Mouse (Mus musculus): ENCODE measurements around the gene Mid1.

The Mid1 gene

DNA sequence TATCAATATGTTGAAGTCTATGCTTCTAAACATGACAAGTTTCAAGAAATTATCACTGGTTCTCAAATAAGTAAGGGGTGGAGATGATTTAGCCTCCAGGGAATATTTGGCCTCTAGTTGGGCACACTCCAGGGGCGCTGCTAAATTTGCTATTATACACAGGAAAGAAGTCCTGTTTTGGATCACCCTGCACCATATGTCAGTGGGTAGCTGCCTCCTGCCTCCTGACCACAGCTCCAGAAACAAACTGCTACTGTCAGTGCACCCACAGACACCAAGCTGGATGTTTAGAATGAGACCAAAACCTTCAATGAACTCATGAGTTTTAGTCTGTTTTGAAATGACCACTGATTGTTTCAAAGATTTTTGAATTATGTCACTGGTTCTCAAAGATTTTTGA lies 128.7 kb downstream of the Mid1 start:
- no peak for DNase-seq (ENCODE audit: low read depth)

DNA sequence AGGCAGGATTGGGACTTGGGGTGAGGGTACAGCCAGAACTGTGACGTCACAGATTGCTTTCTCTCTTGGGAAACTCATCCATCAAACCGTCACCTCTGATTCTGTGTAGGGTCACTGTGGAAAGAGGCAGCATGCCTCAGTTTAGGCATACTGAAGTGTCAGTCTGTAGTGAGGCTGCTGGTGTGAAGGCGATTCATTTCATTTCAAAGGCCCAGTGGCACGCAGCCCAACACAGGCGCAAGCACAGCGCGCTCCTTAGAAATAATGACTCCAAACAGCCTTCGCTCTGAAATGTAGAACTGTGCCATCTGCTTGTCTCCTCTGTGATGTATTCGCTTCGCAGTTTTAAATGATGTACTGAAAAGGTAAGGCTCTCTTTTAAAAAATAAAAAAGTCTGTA lies 141.9 kb downstream of the Mid1 start:
- no peak for DNase-seq (ENCODE audit: low read depth)

DNA sequence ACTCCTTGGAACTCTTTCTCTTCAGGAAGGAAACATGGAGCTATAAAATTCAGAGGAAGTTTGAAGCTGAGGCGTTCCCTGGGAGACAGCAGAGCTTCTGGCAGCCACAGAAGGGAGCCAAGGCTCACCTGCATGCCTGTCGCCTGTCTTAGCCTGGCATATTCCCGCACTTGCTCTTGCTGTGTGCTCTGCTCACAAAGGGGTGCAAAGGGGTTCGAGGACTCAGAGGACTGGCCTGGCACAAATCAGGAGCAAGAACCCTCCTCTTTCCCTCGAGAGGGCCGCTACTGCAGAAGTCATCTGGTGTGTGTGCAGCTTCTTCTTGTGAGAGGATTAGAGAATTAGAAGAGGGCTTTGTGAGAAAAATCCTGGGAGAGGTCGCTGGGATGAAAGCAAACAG lies 142.7 kb downstream of the Mid1 start:
- no peak for DNase-seq (ENCODE audit: low read depth)

DNA sequence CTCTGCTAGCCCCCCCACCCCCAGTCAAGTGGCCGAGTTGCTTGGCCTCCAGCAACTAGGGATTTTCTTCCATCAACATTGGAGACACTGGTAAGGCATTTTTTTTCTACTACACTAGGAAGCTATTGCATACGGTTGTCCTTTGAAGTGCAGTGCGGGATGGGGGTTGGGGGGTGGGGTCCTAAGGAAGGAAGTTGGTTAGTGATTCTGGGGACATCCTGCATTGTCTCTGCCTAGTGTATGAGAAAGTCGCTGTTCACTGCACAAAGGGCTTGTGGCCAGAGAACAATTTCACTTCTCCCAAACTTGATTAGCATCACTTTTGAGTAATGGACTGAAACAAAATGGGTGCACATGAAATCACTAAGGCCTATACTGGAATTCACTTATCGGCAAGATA lies 143.1 kb downstream of the Mid1 start:
- no peak for DNase-seq (ENCODE audit: low read depth)

DNA sequence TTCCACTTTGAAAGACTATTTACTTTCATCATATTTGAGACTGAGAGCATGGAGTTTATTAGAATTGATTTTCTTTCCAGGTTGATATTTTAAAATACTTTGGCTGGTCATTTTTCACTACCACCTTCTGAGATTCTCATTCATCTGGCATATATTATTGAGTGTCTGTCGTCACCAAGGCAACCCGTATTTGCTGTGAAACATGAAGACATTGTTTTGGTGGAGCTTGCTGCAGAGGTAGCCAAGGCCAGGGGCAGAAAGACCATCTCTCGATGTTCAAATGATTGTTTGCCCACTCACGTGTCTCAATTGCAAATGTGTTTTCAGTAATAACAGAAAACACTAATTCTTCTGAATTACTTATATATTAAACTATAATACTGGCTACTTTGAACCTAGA lies 145.1 kb downstream of the Mid1 start:
- no peak for DNase-seq (ENCODE audit: low read depth)

DNA sequence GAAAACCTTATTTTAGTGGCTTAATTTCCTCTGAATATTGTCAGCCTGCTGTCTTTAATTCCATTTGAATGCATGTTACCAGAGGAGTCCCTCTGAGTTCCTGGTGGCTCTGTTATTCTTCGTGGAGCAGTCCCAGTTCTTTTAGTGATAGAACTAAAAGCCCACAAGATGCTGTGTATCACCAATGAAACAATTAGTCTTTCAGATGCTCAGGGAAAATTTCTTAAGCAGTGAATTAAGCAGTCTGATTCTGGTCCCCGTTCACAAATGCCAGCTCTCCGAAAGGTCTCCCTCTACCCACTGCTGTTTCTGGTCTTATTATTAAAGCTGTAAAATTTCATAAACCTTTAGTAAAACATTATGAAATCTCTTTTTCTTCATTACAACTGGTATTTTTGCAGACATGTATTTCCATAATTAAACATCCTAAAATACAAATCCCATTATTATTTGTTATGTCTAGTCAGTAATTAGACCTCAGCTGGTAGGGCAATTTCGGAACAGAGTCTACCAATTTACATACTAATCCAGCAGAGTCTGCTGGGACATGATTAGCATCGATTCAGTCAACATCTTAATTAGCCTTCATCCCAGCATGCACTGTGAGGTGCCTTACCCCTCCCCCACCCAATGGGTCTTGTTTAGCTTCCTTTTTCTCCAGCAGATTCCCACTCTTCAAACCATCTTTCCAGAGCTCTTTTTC lies 153.1 kb downstream of the Mid1 start:
- DNase-seq (ENCODE audit: low read depth), result no peak

DNA sequence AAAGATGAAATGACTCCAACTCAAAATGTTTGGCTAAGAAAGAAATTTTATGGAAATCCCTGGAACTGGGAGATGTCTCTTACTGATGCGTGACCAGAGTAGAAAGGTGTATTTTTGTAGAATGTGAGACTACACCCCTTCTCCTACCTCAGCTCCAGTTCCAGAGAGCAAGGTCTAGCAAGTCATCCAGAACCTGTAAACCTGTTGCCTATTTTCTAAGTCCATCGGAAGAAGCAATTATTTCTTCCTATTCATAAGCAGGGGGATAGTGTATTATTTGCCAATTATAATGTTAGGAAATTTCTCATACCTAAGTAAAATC lies 153.6 kb downstream of the Mid1 start:
- no peak for DNase-seq (ENCODE audit: low read depth)

DNA sequence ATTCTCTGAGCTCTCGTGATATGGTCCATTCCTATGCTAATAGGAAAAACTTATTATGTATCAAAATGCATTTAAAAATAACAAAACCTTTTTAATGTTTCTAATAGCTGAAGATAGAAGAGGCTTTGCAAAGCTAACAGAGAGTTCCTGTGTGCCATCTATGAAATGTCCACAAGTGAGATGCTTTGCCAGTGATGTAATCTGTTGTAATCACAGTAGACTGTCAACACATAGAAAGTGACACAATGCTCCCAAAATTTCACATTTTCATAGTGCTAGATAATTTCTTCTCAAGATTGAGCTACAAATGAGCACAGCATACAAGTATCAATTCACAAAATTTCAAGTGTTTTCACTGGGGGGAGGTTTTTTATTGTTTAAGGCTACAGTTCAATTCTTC lies 158.3 kb downstream of the Mid1 start:
- no peak for DNase-seq (ENCODE audit: low read depth)

DNA sequence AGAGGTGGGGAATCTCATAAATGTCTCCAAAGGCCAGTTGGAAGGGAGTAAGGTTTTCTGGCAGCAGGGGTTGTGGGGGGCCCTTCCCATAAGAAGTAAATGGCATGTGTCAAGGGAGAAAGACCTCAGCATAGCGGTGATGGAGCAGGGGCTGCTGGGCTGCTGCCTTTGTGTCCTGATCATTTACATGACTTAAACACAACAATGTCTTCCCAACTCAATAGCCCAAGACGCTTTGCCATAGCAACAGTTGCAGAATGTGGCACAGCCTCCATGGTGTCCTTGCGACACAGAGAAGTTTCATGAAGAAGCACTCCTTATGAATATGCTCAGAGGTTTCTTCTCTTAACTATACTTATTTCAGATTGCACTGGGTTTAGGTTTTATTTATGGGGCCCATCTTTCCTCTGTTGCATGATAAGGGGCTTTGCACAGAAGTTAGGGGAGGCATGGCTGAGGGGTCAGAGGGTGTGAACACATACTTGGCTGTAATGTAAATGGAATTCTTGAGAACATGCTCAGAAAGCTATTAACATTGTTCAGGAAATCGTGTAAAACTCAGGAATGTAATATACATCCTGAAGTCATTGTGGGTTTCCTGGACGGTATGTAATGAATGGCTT lies 159.3 kb downstream of the Mid1 start:
- no peak for DNase-seq (ENCODE audit: low read depth)

DNA sequence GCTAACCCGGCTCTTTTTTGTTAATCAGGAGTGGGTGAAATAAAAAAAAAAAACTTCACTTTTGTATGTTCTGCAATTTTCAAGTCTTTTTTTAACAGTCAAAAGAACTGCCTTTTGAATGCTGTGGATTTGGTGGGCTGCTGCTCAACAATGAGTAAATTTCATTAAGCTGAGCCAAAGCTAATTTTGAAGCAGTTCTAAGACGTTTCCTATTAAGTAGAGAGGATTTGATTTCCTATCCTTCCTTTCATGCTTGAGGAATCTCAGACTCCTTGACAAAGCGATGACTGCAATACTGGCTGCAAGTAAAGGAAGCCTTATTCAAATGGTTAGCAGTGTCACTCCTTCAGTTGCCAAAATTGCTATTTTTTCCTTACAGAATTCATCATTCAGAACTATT lies 161.2 kb downstream of the Mid1 start:
- DNase-seq (ENCODE audit: low read depth), result no peak

DNA sequence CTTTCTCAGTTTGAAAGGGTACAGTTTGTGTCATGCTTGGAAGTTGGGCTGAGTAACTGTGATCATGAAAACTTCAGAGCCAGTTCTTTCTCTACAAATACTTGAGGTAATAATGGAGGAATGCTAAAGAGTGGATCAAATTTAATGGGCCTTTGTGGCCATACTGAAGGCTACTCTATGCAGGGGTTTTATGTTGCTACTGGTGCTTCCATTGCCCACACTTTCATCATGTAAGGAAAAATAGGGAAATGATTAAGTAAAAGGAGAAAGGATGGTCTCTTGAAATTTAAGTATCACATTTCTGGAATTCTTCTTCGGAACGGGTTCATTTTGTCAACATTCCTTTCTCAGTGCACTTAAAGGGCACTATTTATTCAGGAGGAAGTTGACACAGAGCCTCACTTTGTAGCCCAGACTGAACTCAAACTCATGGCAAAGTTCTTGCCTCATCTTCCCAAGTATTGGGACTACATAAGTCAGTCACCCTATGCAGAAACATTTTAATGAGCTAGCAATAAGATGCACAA lies 176.3 kb downstream of the Mid1 start:
- DNase-seq (ENCODE audit: low read depth), result no peak

DNA sequence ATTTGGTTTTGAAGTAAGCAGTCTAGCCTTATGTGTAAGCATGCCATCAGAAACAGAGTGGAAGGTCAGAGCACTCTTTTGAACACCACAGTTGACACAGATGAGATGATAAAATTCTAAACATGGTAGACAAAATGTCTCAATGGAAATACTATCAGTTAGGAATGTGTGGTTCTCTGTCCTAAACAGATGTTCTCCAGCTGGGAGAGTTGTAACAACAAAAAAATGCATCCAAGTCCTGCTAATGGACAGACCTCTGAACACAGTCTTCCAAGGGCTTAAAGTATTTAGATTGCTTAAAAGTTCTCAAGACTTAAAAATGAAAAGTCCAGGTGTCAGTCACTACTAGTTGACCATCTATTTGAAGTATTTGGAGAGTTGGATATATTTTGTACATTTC lies 177.4 kb downstream of the Mid1 start:
- no peak for DNase-seq (ENCODE audit: low read depth)

DNA sequence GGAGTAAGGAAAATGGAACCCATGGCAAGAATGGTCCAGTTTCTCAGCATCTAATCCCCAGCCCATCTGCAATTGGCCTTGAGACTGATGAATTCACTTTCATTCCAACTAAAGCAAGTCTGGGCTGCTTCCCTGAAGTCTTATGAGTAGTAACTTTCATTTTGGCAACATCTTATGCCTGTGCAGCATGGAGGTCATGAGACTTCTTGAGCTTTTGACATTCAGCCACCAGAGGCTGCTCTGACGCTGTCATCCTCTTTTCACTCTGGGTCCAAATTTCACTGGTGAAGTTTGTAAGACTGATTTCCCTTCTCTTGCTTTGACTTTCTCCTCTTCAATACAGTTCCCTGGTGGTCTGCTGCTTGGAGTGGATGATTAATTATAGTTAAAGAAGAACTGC lies 177.8 kb downstream of the Mid1 start:
- DNase-seq (ENCODE audit: low read depth), result peak; percentile 27

DNA sequence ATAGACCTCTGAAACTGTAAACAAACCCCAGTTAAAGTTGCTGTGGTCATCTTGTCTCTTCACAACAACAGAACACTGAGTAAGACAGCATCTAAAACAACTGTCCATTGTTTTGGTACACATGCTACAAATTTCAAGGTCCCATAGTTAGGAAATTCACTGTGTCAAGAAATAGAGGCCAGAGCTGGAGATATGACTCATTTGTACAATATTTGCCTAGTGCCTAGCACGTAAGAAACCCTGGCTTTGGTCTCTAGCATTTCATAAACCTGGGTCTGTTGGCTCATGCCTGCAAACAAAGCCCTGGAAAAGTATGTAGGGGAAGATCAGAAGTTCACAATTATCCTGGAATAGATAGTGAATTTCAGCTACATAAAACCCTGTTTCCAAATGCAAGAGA lies 178.8 kb downstream of the Mid1 start:
- no peak for DNase-seq (ENCODE audit: low read depth)

DNA sequence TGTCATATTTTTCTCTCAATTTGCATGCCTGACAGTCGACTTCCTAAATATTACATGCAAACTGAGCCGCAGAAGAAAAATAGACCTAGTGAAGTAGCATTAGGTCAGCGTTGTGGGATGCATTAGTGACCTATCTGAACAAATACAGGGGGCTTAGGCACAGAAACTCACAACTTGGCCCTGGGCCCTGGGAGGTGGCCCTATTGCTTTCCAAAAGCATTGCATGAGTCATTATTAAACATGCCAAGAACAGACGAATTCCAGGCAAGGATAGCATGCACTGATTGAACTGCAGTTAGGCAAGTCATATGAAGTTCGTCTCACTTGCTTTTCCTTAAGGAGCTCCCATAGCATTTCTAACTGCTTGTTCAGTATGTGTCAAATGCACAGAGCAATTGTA lies 183.2 kb downstream of the Mid1 start:
- DNase-seq (ENCODE audit: low read depth), result no peak

DNA sequence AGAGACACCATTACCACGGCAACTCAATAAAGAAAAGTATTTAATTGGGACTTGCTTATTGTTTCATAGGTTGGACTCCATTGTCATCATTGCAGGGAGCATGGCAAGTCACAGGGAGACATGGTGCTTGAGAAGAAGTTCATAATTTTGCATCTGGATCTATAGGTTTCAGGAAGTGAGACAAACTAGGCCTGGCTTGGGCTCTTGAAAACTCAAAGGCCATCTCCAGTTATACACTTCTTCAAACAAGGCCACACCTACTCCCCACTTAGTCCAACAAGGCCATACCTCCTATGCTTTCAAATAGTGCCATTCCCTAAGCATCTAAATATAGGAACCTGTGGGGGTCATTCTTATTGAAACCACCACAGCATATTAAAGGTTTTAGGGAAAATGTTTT lies 189.5 kb downstream of the Mid1 start:
- DNase-seq (ENCODE audit: low read depth), result no peak

DNA sequence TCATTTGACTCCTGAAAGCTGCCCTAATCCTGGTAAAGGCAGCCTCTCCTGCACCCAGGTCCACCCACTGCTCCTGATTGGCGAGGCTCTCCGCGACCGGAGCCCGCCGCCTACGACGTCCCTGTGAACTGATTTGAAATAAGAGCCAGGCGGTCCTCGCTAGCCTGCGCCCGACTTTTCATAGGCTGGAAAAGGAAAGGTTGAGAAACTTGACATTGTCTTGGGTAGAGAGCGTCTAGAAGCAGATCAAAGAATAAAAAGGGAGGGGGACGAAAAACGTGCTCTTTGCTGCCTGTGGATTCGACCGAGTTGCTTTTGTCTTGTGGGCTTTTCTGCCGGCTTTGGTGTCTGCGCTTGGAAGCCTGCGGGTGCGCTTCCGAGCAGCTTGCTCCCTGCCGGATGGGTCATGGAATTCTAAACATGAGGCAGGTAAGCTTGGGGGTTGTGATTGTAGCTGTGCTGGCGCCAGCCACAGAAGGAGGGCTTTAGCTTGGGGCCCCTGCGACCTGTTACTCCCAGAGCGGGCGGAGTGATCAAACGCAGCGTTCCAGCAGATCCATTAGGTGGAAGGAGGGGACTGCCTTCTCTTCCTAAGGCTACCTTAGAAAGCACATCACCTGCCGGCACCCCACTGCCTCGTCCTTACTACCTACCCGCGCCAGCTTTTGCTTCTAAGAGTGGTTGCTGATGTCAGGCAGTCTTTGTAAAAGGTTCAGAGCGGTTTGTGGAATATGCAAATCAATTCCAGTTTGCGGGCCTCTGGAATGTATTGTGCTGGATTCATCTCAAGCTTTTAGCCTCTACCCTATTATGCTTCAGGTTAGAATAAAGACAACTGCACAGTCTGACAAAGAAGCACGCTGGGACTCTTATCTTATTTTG lies 194.7 kb downstream of the Mid1 start:
- peak; percentile 28 for DNase-seq (ENCODE audit: low read depth)

DNA sequence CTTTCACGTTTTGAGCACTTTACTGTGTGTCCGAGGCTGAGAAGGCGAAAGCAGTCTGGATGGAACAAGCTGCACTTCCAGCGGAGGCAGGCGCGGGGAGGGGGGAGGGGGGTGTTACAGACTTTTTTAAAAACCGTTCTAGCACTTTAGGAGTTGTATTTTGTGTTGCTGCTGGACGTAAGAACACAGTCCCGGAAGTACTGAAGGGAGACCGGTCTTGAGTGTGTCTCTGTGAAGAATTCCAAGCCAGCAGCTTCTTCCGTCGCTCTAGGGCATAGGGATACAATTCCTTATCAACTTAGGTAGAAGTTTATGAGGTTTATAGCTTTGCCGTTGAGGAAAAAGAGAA lies 195.3 kb downstream of the Mid1 start:
- peak; percentile 29 for DNase-seq (ENCODE audit: low read depth)

DNA sequence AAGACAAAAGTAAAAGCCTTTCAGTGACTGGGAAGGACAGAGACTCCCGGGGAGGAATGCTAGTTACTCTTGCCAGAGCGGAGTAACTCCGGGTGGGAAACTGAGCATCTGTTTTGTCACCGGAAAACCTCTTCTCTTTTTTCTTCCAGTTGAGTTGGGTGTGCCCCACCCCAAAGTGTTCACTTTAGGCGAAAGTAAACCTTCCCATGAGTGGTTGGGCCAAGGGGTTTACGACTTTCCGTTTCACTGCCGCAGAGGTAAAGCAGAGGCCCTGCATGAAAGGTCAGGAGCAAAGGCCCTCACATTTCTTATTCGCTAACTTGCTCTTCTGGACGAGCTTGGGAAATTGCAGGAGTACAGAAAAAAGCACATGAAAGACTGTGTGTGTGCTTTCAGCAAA lies 195.8 kb downstream of the Mid1 start:
- DNase-seq (ENCODE audit: low read depth), result no peak

DNA sequence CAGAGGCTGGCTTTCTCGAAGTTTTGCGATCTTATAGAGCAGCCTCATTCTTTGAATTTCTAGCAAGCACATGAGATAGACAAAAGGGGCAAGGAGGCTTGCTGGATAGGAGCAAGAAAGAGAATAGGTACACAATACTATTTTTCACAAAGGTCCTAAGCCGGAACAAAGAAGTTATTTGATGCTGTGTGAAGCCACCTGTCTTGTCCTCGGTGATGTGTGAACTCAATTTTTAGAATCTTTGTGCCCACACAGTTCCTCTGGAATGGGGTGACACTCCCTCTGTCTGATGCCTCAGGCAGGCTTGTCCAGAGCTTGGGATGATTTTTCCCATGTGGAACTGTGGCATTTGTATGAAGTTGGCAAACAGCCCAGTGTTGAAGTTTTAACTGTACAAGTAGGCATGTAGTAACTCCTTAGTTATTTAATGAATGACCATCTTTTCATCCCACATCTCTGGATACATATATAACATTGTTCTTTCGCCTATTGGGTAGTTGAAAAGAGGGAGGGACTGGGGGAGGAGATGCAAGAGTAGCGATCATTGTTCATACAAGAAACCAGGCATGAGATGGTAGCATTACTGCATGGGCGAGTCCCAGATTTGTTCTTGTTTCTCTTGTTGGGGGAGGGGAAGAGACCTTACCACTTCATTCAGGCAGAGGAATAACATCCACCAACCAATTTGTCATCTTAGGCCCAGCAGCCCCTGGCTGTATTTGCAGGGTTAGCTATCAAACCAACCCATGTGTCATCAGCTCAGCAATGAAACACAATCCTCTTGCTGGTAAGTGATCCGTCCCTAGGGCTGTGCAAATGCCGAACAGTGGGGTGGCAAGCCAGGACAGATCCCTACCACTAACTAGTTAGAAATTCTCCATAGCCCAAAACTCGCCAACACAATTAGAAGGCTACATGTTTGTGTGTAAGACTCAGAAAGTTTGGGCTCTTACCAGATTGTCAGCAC lies 196.5 kb downstream of the Mid1 start:
- no peak for DNase-seq (ENCODE audit: low read depth)

DNA sequence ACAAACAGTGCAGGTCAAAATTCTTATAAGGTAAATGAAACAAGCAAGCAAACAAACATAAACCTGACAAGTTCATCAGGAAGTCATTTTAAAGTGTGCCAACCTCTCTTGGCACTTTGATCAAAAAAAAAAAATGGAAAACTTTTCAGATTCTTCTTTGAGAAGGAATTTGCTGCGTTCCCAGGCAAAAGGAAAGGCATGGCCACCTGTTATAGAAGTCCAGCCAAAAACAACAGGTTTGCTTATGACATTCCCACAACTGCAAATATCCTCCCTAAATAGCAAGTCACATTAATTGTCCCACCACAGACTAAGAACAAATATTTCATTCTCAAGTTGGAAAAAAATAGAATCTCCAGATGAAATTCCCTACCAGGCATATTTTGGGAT lies 197.2 kb downstream of the Mid1 start:
- DNase-seq (ENCODE audit: low read depth), result no peak
